Mouse (Mus musculus): ENCODE results near the gene Drosha.
A peak's percentile ranks its signal among the peaks of the same experiment; 100 is the strongest.

Gene Drosha

DNA sequence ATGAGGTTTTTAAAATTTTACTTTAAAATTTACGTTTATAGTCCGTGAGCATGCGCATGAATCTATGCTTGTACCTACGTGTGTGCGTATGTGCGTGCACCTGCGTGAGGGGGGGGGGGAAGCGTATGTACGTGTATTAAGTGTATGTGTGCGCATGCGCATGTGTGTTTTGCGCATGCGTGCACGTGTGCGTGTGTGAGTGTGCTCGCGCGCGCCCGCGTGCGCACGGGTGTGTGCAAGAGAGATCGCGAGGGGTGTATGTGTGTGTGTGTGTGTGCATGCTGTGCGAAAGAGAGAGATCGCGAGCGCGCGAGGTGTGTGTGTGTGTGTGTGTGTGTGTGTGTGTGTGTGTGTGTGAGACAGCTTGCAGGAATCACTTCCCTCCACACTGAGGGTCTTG lies 8.8 kb downstream of the Drosha start:
- no peak for DNase-seq

DNA sequence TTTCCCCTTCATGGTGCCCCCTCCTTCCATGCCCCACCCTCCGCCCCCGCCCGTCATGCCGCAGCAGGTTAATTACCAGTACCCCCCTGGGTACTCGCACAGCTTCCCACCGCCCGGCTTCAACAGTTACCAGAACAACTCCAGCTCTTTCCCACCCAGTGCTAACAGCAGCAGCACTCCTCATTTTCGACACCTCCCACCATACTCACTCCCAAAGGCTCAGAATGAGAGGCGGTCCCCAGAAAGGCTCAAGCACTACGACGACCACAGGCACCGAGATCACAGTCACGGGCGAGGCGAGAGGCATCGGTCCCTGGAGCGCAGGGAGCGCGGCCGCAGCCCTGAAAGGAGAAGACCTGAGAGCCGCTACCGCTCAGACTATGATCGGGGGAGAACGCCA lies 9.6 kb downstream of the Drosha start:
- no peak for DNase-seq

DNA sequence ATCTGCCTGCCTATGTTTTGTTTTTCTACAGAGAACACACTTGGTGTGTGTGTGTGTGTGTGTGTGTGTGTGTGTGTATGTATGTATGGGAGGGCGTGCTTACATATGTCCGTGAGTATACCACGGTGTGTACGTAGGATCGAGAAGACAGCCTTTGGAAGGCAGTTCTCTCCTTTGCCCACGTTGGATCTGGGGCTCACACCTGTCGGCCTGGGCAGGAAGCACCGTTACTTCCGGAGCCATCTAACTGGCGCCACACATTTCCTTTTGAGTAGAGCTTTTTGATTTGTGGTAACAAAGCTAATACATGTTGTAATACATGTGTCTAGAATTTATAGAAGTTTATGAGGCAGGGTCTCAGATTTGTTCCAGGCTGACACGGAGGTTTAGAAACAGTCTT lies 16.1 kb downstream of the Drosha start:
- DNase-seq: no peak

DNA sequence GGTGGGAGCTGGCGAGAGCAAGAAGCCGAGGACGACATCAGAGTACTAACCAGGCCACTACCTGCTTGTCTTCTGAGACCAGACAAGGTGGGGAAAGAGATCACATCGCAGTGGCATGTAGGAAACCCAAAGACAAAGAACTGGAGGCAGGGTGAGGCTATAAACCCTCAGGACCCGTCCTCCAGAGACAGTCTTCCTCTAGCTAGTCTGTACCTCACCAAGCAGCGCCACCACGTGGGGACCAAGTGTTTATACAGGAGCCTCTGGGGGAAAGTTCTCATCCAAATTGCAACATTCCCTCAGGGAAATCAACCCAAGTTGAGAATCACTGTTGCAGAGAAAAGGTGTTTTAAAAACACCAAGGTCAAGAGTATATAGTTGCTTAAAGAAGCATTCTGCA lies 18.2 kb downstream of the Drosha start:
- no peak for DNase-seq

DNA sequence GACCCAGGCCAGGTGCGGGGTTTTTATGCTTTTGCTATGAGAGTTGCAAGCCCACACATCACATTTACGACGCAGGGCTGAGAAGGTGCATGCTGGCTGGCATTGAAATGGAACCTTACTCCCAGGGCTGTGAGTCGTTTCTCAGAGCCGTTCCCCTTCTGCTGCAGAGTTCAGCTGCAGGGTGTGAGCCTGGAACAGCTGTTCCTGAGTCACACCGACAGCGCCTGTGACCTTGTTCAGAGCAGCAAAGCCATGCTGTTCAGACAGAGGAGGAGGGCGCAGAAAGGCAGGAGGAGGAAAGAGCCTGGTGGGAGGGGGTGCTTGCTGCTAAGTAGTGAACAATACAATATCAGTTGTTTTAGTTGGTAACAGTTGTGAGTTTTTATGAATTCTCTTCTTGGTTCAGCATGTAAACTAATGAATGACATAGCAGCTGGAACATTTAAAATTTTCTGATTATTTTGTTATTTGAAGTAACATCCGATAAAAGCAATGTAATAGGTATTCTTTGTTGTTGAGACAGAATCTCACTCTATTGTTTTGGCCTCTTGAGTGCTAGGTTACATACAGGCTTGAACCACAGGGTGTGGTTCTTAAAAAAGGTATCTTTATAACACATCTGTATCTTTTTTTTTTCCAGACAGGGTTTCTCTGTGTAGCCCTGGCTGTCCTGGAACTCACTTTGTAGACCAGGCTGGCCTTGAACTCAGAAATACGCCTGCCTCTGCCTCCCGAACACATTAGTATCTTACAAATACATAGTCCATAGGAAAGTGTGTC lies 23.8 kb downstream of the Drosha start:
- DNase-seq: no peak

DNA sequence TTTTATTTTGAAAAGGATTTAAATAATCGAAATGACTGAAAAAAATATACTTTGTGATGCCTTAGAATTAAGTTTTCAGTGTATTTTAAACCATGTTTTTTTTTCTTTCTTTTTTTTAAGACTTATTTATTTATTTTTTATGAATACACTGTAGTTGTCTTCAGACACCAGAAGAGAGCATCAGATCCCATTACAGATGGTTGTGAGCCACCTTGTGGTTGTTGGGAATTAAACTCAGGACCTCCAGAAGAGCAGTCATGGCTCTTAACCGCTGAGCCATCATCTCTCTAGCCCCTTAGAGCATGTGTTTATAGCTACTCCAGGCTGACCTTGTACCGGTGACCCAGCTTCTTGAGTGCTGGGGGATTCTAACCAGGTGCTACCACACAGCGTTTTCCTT lies 24.8 kb downstream of the Drosha start:
- no peak for DNase-seq

DNA sequence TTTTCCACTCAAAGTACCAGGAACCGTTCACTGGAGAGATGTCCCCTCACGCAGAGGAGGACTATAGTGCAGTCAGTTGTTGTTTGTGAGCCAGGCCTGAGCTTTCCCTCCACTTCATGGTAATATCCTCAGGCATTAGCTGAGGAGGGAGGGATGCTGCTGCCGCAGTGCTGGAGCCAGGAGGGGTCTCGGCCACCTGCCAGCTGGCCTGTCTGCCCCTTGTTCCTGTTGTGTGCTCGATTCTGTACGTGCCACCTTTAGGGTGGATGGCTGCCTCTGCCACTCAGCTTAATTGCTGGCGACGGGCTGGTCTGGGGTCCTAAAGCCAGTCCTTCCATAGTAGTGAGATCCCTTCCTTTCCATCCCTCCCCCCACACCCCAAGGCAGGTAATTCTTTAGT lies 28.9 kb downstream of the Drosha start:
- no peak for DNase-seq

DNA sequence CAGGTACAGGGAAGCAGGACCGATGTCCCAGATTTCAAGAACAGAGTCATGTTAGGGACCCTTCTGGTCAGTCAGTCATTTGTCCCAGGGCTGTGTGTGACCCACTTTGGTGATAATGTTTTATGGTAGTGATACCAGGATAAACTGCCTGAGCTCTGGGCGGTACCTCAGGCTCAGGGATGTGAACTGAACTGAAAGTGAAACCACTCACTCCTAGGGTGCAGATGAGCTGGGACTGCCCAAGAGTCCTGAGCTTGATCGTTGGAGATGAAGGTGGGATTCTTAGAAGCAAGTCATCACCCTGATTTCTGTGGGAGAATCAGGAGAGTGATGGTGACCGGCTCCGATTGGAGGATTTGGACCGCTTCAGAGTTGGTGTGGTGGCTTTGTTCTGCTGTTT lies 32.2 kb downstream of the Drosha start:
- no peak for DNase-seq

DNA sequence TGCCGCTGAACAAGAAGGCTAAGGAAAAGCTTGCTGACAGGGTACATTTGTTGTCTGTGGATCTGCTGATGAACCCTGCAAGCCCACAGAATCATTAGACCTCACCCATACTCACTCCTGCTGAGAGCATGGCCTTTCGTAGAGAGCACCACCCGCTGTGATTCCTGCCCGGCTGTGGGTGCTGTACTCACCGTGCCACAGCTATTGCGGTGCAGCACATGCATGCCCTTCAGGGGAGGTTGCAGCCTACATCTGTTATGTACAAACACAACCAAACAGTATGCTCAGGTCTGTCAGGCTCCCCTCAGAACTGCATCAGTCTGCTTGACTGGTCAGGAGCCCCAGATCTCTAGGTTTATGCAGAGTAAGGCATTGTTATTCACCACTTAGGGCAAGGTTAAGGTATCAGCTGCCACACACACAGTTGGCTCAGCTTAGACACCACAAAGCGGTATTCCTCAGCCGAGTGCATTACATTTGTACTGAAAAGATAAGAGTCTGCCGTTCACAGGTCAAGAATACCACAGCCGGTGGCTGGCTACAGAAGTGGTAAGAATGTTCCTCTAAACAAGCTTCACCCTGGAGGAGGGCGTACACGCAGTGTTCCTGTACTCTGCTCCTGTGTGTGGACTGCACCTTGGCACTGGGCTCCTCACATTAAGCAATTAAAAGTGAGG lies 33.4 kb downstream of the Drosha start:
- DNase-seq: no peak

DNA sequence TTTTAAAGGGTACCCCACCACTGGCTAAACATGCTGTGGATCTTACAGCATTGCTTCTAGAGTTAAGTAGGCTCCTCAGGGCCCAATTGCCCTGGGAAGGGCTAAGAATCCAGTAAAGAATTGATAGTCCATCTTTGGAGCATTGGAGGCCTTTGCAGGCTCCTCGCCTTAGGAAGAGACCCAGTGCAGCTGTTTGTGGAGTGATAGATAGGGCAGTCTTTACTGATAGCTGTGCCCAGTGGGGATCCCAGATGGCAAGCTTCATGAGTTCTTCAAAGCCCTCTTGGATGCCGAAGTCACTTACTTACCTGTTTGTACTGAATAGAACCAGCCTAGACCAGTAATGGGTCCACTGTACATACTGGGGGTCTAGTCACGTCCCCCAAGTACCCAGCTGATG lies 34.0 kb downstream of the Drosha start:
- no peak for DNase-seq

DNA sequence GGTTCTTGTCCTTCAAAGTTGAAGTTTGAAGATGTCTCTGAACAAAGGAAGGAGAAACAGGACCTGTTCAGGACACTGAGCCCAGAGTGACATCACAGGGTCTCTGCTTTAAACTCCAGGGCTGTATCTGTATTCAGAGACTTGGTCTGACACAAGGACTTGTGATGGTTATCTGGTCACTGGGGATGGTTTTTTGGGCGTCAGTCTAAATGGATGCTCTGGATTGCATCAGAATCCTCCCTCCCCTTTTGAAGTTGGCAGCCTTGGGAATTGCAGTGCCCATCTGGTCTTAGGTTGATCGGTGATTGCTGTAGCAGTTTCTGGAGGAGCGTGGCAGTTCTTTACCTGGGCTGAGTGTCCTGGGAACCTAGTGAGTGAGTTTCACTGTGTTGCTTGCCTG lies 37.4 kb downstream of the Drosha start:
- no peak for DNase-seq

DNA sequence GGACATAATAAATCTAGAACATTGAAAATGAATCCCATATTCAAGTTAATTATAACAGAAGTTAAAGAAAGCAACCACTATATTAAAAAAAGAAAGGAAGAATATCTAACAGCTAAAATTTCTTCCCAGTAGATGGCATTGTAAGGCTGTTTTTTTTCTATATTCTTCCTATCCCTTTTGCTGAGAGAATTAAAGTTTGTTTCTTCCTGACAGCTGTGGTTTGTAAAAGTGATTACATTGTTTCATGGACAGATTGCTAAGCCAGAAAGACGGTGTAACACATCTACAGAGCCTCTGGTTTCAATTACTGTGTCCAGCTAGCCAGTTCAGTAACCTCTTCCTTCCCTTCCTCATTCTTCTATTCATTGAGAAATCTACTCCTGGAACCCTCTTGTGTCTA lies 39.1 kb downstream of the Drosha start:
- DNase-seq: no peak

DNA sequence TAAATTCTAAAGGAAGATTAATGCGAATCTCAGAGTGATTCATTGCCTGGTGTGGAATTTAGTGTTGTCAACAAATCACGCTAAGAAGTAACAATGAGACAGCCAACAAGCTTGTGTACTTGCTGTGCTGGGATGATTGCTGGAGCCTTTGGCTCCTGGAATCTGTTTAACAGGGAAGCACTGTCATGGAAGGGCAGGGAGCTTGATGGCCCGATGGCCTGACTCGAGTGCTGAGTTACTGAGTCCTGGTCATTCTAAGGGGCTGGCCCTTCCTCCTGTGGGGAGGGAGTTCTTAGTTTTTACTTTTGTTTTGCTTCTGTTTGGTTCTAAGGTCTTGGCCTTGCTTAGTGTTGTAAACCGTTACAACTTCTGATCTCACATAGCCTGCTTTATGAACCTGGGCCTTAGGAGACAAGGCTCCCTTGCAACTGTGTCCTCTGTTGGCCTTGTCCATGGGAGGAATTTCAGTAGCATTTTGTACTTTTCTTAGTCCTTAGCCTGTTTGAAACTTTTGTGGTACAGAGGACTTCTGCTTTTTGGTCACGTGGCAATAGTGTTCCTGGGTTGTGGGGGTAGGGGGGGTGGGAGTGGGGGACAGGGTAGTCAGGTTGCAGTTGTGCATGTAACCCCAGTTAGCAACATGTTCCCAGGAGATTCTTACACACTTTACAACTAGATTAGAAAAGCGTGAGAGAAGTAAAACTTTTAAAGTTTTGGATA lies 41.1 kb downstream of the Drosha start:
- DNase-seq: peak in 1 of 2 experiments; percentile 10

DNA sequence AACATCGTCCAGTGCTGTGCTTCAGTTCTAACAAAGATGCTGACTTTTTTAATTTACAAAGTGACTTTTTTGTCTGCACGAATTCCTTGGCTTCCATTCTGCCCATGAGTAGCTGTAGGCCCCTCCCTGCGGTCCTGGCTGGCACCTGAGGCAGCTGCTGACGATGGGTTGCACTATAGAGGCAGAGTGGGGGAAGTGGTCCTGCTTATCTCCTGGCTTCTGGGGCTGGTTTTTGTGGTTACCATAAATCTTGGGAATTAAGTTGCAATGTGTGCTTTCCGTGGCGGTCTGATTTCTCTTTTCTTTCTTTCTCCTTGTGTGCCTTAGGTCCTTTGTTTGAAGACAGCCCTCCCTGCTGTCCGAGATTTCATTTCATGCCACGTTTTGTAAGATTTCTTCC lies 42.7 kb downstream of the Drosha start:
- no peak for DNase-seq

DNA sequence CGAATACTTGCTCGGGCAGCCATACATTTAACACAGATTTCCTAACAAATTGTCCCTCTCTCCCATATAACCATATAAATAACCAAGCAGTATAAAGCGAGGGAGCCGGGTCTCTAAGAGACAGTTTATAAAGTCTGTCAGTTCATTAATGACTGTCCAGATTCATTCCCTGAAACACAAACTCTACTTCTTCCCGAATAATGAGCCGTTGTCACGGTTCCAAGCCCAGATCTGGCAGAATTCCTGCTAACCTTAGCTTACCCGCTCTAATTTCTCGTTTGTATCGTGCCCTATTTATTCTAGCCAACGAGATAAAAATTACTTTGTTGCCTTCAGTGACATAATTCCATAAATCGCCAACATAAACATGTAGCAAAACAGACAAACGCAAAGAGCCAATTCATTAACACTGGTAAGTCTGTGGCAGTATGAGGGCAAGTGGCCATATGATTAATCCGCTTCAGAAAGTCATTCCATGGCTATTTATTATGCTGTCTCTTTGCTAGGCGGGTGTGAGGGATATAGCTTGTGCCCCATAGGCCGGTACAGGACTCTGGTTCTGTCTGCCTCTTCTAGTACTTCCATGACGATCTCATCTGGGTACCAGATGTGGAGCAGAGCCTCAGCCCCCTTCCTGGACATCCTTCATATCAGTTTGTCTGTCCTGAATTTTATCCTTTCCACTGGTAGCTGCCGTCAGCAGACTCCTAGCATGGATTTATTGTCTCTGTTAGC lies 51.0 kb downstream of the Drosha start:
- DNase-seq: no peak

DNA sequence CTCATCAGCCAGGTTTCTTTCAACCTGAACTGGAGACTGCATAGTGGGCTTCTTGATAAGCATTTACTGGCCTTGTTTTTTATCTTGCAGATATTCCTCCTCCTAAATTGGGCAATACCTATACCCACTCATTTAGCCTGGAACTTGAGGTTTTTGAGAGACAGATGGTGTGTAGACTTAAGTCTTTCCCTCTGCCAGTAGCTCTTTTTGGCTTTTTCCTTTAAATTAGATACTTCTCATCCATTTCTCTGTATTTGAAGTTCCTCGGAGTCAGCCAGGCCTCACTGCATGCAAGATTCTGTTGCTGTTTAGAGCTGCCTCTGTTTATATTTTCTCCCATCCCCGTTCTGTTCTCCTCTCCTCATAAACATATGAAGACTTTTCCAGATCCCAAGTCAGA lies 51.7 kb downstream of the Drosha start:
- DNase-seq: no peak

DNA sequence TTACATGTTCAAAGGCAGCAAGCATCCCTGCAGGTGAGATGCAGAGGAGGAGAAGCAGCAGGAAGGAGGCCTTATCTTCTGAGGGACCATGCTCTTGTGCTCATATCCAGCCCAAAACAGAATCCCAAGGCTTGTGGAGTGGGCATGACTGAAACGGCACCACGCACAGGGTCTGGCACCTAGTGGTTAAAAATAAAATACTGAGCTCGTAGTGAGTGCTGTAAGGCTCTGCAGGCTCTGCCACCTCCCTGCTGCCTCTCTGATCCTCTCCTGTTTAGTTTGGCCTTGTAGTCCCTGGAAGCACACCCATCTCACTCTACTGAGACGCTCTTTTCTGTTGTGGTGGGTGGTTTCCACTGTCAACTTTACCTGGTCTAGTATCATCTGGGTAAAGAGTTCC lies 52.3 kb downstream of the Drosha start:
- DNase-seq: no peak

DNA sequence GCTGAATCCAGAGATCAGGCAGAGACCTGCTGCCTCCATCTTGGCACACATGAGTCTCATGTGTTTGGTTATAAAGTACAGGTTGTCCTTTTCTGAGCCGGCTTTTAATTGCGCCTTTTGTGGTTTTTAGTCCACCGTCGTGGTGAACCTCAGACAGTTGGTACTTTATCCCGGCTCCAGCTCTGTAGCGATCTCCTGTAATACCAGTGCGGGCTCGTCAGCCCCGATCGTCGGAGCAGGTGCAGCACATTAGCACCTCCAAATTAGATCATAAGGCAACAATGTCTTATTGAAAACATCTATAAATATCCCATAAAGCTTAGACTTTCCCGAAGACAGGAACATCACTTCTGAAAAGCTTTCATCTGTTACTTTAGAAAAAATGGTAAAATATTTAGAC lies 53.3 kb downstream of the Drosha start:
- DNase-seq: no peak

DNA sequence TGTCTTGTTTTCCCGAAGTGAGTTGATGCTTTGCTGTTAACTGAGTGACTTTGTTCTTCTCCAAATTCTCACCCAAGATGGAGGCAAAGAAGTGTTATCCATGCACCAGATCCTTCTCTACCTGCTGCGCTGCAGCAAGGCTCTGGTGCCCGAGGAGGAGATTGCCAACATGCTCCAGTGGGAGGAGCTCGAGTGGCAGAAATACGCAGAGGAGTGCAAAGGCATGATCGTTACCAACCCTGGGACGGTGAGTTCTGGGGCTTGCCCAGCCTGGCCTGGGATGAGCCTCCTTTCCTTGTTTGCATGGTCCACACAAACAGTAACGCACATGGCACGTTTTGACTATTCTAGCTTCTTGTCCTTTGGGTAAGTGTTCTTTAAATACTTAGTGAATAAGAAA lies 54.0 kb downstream of the Drosha start:
- DNase-seq: no peak

DNA sequence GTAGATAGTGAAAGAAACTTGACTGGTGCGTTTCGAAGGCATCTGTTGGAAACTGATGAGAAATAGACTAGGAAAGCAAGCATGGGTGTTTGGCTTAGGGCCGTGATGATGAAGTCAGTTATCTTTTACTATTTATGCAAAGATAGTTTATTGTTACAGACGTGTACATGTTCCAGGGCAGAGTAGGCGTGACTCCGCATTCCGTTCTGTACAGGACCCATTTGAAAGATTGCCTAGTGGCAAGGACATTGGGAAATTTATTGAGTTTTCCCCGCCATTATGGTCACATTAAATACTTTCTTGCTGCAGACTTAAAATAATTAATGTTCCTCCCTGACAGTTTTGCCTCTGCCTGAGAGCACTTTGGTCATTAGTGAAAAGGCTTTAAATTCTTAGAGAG lies 55.3 kb downstream of the Drosha start:
- no peak for DNase-seq

DNA sequence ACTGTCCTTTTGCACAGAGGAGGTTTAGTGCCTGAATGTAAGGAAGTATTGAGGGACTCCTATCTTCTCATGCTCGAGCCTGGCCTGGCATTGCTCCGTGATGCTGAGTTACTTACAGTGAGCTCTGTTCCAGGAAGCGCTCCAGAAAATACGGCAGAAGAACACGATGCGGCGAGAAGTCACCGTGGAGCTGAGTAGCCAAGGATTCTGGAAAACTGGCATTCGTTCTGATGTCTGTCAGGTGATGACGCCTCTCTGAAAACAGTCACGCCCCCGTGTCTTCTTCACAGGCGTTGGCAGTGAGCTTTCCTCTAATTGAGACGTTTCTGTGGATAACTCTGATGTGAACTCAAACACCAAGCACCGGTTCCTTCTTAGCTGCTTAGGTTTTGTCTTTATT lies 60.2 kb downstream of the Drosha start:
- no peak for DNase-seq

DNA sequence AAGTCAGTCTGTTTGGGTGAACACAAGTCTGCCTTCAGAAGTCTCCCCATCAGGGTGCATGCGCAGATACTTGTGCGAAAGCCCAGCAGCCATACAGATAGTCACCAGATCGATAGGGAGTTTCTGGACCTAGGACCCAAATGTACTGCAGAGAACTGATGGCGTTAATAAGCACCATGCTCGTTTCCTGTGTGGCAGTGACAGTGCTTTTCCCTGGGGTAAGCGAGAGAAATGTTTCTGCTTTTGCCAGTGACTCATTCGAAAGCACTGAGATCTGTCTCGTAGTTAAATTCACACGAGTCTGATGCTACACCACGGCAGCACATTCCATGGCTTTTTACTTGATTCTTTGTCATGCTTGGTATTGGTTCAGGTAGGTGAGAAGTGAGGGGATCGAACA lies 60.7 kb downstream of the Drosha start:
- DNase-seq: no peak

DNA sequence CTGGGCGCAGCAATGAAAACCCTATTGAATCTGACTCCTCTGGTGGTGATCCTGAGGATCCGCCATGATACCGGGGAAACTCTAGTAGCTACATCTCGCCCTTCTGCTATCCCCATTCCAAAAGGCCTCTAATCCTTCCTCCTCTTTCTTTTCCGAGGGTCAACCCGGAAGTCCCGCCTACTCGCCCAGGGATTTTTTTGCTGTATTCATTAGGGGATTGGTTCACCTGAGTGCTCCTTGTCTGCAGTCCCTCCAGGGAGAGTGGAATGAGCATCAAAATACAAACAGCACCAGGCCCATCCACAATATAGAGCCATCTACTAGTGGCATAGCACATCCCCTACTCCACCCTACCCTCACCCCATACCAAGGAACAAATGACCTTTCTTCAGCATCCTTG lies 62.6 kb downstream of the Drosha start:
- DNase-seq: no peak

Data from spleen, adult 18-20 months (tissue).